Mouse (Mus musculus): ENCODE measurements around the gene Fam216b.

Gene Fam216b

DNA sequence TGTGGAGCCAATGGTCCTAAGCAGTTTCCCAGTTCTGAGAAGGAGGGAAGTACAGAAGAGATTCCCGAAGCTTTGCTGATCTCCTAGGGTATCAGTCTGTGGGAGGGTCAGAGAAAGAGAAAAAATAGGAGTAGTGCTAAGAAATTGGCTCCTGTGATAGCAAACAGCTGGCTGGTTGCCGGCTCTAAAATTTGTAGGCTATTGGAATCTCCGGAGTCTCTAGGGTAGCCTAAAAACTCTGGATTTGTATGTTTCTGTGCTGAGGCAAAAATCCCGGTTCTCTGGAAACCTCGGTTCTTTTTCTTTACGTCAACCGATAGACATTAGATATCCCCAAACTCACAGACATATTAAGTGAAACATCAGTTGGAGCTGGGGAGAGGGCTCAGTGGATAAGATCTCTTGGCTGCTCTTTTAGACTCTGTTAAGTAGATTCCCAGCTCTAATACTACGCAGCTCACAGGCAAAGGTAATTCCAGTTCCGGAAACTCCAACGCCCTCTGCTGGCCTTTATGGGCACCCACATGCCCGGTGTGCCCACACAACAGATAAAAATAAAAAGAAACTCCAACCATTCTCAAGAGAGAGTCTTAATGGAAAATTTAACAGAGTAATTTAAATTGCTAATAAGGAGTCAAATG is 46.8 kb downstream of the Fam216b start:
- DNase-seq: peak; percentile 18 to 26

DNA sequence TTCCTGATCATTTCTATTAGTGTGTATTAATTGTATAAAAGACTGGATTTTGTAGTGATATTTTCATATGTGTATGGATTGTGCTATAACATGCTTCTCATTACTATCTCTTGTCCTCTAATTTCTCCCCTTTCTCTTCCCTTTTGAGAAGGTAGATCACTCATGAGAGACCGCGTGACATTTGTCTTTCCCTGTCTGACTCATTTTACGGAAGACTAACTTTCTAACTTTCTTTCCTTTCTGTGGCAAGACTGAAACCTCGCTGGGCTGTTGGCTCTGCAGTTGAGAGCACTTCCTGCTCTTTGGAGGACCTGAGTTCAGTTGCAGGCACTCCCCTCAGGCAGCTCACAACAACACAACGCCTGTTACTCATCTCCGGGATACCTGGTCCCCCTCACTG is 48.2 kb downstream of the Fam216b start:
- DNase-seq: no peak

DNA sequence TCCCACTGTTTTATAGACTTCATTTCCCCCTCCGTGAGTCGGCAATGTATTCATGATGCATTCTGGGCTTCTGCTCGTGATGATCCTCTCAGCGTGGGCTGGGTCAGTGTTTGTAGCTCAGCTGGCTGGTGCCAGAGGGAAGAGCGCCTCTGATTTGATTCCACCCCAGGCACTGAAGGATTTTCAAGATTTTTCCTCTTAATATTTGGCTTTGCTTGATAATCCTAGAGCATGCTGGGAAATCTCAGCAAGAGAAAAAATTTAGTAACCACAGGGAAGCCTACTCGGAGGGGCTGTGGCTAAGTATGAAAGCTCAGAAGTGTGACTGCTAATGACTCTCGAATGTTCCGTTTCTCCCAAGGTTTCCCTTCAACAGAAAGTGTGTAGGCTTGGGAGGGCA is 49.9 kb downstream of the Fam216b start:
- DNase-seq: peak; percentile 40 to 64
